ENCODE assay signal across 8 mouse cellular contexts in the genomic region with DNA sequence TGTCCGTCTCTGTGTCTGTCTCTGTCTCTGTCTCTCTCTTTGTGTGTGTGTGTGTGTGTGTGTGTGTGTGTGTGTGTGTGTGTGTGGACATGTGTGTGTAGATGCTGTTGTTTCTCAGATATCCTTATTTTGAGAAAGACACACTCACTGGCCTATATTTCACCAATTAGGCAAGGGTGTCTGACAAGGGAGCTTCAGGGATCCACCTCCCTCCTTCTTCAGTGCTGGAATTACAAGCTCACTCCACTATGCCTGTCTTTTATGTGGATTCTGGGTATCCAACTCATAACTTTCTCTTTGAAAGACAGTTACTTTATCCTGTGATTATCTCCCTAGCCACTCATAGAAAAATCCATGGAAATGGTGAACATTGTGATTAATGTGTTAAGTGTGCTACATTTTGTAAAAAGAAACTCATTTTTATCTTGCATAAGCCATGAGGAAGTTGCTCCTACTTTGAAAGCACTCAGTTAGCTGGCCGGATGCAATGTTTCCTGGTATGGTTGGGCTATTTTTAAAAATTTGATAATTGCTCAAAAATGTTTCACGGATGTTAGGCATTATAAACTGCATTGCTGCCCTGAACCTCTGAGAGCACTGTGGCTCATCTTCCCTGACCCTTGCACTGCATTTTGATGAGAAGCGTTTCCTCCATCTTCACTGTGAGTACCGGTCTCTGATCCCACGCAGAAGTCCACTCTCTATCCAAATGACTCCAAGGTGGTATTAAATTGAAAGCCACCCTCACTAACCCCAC. TPM values are rescaled to one million over a fixed set of nuclear protein-coding genes. Genes with fewer than 3 reads are reported as not detected.
DNase-seq lines count a peak whose midpoint lies in the region; ATAC-seq and TF ChIP-seq lines count a peak whose summit lies in the region.
"Not testable (repeated sequence)": the region's sequence is repeated elsewhere in the genome, so short reads cannot be mapped to it uniquely, and the experiment has no call there.

Gene Ifi47, plus strand, starts transcription at position 587 of the 757 bp plus-strand sequence.

- intact Hi-C loops in heart, postnatal 14 days (cut with DNase I): not testable (repeated sequence)

- not testable (repeated sequence) for TF ChIP-seq CTCF in liver, adult 2 months (IDR thresholded peaks at IDR 0.05; ENCODE audit: low read depth, low read length)

- peak within 1 kb of the TSS; percentile 30; the same call in 1 of the 2 replicates for H3K4me3 ChIP-seq in liver, adult 2 months (ENCODE audit: insufficient read depth, low read depth, low read length)
- H3K4me3 ChIP-seq in lung, embryonic 16.5 days (ENCODE audit: low read length): not testable (repeated sequence)

- H3K79me2 ChIP-seq in liver, adult 2 months (ENCODE audit: control insufficient read depth, insufficient read depth, low read length): not testable (repeated sequence)

- not testable (repeated sequence) for H3K27me3 ChIP-seq in liver, adult 2 months (ENCODE audit: control insufficient read depth, insufficient read depth, low read length); lung, embryonic 16.5 days (ENCODE audit: control insufficient read depth, insufficient read depth, low read depth, low read length)

- not testable (repeated sequence) for H3K4me2 ChIP-seq in lung, embryonic 16.5 days (ENCODE audit: low read depth, low read length)

- peak; percentile 88 for ATAC-seq in granulocyte monocyte progenitor cell, adult 5-6 weeks (replicated peaks; ENCODE audit: poor library complexity, severe bottlenecking)
- ATAC-seq in lung, embryonic 16.5 days (ENCODE audit: low read depth): peak; percentile 36; the same call in 1 of the 2 replicates

- not testable (repeated sequence) for H3K36me3 ChIP-seq in liver, adult 2 months (ENCODE audit: control insufficient read depth, insufficient read depth, low read length); lung, embryonic 16.5 days (ENCODE audit: control insufficient read depth, insufficient read depth, low read length)

- H3K27ac ChIP-seq in liver, adult 2 months (replicated peaks; ENCODE audit: insufficient read depth, low read depth, low read length): peak within 1 kb of the TSS; percentile 86
- H3K27ac ChIP-seq in lung, embryonic 16.5 days (ENCODE audit: low read length): peak within 1 kb of the TSS; percentile 53; the same call in 1 of the 2 replicates

- H3K9ac ChIP-seq in liver, adult 2 months (ENCODE audit: low read depth, low read length); lung, embryonic 16.5 days (ENCODE audit: low read length): not testable (repeated sequence)

- H3K4me1 ChIP-seq in liver, adult 2 months (ENCODE audit: control insufficient read depth, insufficient read depth, low read length); lung, embryonic 16.5 days (replicated peaks; ENCODE audit: control insufficient read depth, insufficient read depth, low read length): not testable (repeated sequence)

- TF ChIP-seq POLR2A in liver, adult 2 months (IDR thresholded peaks at IDR 0.05; ENCODE audit: extremely low read depth, insufficient read depth, low read length): not testable (repeated sequence)

- DNase-seq in 3T3-L1 (ENCODE audit: low read depth, low spot score): peak; percentile 54
- DNase-seq in adrenal gland, adult (ENCODE audit: inconsistent age in 2 of 2, low spot score in 1 of 2): peak; percentile 24 to 59
- peak; percentile 18 to 23 for DNase-seq in heart, postnatal 14 days
- peak; percentile 76 for DNase-seq in kidney, adult 9 months
- peak; percentile 43 for DNase-seq in liver, adult 2 months (ENCODE audit: extremely low read depth, low read depth, low spot score)
- peak; percentile 31 for DNase-seq in naive thymus-derived CD4-positive, alpha-beta T cell, adult 2 months (ENCODE audit: low read depth)

- 71% methylated on average over 6 of the region's 6 CpGs for WGBS in liver, adult 2 months
- WGBS in lung, embryonic 16.5 days: 49% methylated on average over 6 of the region's 6 CpGs

- H3K9me3 ChIP-seq in lung, embryonic 16.5 days (ENCODE audit: control insufficient read depth, low read length): not testable (repeated sequence)

RNA-seq across cellular contexts. Expression of gene Ifi47, which starts in this region (rescaled TPM):
- total RNA-seq in granulocyte monocyte progenitor cell, adult 5-6 weeks (2014; fragmentation: Nextera tagmentation): 84.9 and 101 TPM in 2 replicates
- total RNA-seq in granulocyte monocyte progenitor cell, adult 5-6 weeks (2017): 45.8 and 73.5 TPM in 2 replicates
- 1 to 10 TPM; 2.4 to 3.4 TPM for total RNA-seq in heart, postnatal 14 days (2021)
- 20.0 and 21.3 TPM in 2 replicates for total RNA-seq in liver, adult 2 months (2014; rRNA removed)
- 8.2 and 12.7 TPM in 2 replicates for polyA plus RNA-seq in liver, adult 2 months (2012; rRNA removed)
- 2.5 and 3.6 TPM in 2 replicates for polyA plus RNA-seq in lung, embryonic 16.5 days (2015; fragmentation: Nextera tagmentation; extraction: Ambion mirVana)

Comparison
In these comparisons a context has a peak if more than half of its experiments do, and no peak if none do; other contexts are left out.
1. DNase-seq: peak in every context shown above with its lines; median percentile 76 in kidney, adult 9 months; 54 in 3T3-L1; 43 in liver, adult 2 months; 42 in adrenal gland, adult; 31 in naive thymus-derived CD4-positive, alpha-beta T cell, adult 2 months; 20 in heart, postnatal 14 days.